In the genomic region with DNA sequence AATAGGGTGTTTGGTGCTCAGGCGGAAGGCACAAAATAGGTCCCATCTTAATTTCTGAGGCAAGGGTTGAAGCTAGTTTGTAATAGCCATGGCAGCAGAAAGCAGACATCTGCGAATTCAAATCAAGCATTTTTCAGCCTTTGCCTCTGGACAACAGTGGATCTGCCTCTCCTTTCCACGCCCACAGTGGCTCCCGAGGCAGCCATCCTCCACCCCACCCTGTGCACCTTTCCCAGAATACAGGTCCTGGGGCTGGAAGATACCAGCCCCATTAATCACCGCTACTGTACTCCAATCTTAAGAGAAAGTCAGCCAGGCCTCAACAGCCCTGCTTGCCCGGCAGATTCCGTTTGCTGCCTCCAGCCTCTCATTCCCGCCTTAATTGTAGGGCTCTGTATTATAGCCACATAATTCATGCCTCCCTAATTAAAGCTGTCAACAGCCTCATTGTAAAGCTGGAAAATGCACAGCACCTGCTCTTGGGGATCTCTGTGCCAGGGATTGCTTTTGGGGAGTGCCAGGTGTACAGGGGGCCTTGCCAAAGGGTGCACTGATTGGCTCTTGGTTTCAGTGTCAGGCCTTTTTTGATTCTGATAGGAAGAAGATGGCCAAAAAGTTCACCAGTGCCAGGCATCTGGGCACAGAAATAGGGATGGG, we compare ENCODE assay signal across 8 mouse cellular contexts. TPM values are rescaled to one million over a fixed set of nuclear protein-coding genes. Genes with fewer than 3 reads are reported as not detected.
DNase-seq lines count a peak whose midpoint lies in the region; ATAC-seq lines count a peak whose summit lies in the region.

No protein-coding gene starts in this region.

- peak overlapping the region; percentile 88 for H3K4me3 ChIP-seq in erythroblast, embryonic 14.5 days (replicated peaks)
- peak overlapping the region; percentile 76 for H3K4me3 ChIP-seq in forebrain, embryonic 13.5 days
- peak overlapping the region; percentile 91; the same call in 1 of the 2 replicates for H3K4me3 ChIP-seq in liver, embryonic 15.5 days (replicated peaks)

- DNase-seq in MN1 (ENCODE audit: low spot score) = peak; percentile 64
- DNase-seq in left cerebral cortex, adult 11 months (ENCODE audit: low spot score) = no peak
- no peak for DNase-seq in adrenal gland, adult 8-10 months
- DNase-seq in thymus, postnatal 4 days = no peak

- H3K27me3 ChIP-seq in erythroblast, embryonic 14.5 days (ENCODE audit: control insufficient read depth) = no peaks in the 10 kb centered on the region
- H3K27me3 ChIP-seq in forebrain, embryonic 13.5 days = no peaks in the 10 kb centered on the region
- H3K27me3 ChIP-seq in liver, embryonic 15.5 days = no peaks in the 10 kb centered on the region

- no peaks in the 10 kb centered on the region for H3K9me3 ChIP-seq in erythroblast, embryonic 14.5 days (ENCODE audit: control insufficient read depth, low read length)
- H3K9me3 ChIP-seq in forebrain, embryonic 13.5 days (replicated peaks) = no peaks in the 10 kb centered on the region
- no peaks in the 10 kb centered on the region for H3K9me3 ChIP-seq in liver, embryonic 15.5 days (replicated peaks)

- H3K4me2 ChIP-seq in forebrain, embryonic 13.5 days = peak overlapping the region; percentile 98
- peak overlapping the region; percentile 99 for H3K4me2 ChIP-seq in liver, embryonic 15.5 days

- peaks cover 42% of the 10 kb centered on the region for H3K36me3 ChIP-seq in erythroblast, embryonic 14.5 days (ENCODE audit: control insufficient read depth)
- peaks cover 26% of the 10 kb centered on the region for H3K36me3 ChIP-seq in forebrain, embryonic 13.5 days (ENCODE audit: poor library complexity, severe bottlenecking)
- H3K36me3 ChIP-seq in liver, embryonic 15.5 days (replicated peaks) = peaks cover 36% of the 10 kb centered on the region

- peak overlapping the region; percentile 97 for H3K9ac ChIP-seq in forebrain, embryonic 13.5 days
- peak overlapping the region; percentile 99 for H3K9ac ChIP-seq in liver, embryonic 15.5 days

- no peak for ATAC-seq in erythroblast, adult 5-6 weeks (replicated peaks; ENCODE audit: low FRiP score, poor library complexity, severe bottlenecking)
- ATAC-seq in forebrain, embryonic 13.5 days = peak; percentile 19
- ATAC-seq in liver, embryonic 15.5 days (ENCODE audit: insufficient read depth) = no peak

- peaks cover 39% of the 10 kb centered on the region for H3K4me1 ChIP-seq in erythroblast, embryonic 14.5 days (ENCODE audit: control insufficient read depth)
- peaks cover 58% of the 10 kb centered on the region for H3K4me1 ChIP-seq in forebrain, embryonic 13.5 days
- peaks cover 35% of the 10 kb centered on the region for H3K4me1 ChIP-seq in liver, embryonic 15.5 days (replicated peaks)

- WGBS in forebrain, embryonic 13.5 days = 33% methylated on average over 8 of the region's 8 CpGs
- 70% methylated on average over 8 of the region's 8 CpGs for WGBS in liver, embryonic 15.5 days (ENCODE audit: insufficient replicate concordance)

- H3K27ac ChIP-seq in forebrain, embryonic 13.5 days = peak overlapping the region; percentile 99
- peak overlapping the region; percentile 98 for H3K27ac ChIP-seq in liver, embryonic 15.5 days (replicated peaks)

RNA-seq across cellular contexts. Expression of a gene that starts 0.8 kb away (rescaled TPM):
- polyA plus RNA-seq in erythroblast, embryonic 14.5 days (2012) = 87.9 and 104 TPM in 2 replicates
- 970 and 984 TPM in 2 replicates for total RNA-seq in erythroblast, adult 5-6 weeks (2015; ENCODE audit: low replicate concordance)
- 403 and 537 TPM in 2 replicates for total RNA-seq in erythroblast, adult 5-6 weeks (2017; ENCODE audit: low replicate concordance)
- 3,166 and 3,367 TPM in 2 replicates for polyA plus RNA-seq in forebrain, embryonic 13.5 days (2015; fragmentation: Nextera tagmentation; extraction: Ambion mirVana)
- 509 and 615 TPM in 2 replicates for polyA plus RNA-seq in liver, embryonic 15.5 days (2015; fragmentation: Nextera tagmentation; extraction: Ambion mirVana)
- 100 to 1,000 TPM; 127 to 139 (median 136) TPM for total RNA-seq in adrenal gland, adult 8-10 months (2022)

RNA-seq across cellular contexts. Expression of a gene that starts 31.5 kb away (rescaled TPM):
- polyA plus RNA-seq in erythroblast, embryonic 14.5 days (2012) = 1.2 and 1.5 TPM in 2 replicates
- 9.6 and 17.3 TPM in 2 replicates for total RNA-seq in erythroblast, adult 5-6 weeks (2015; ENCODE audit: low replicate concordance)
- 6.6 and 12.2 TPM in 2 replicates for total RNA-seq in erythroblast, adult 5-6 weeks (2017; ENCODE audit: low replicate concordance)
- 47.1 and 47.6 TPM in 2 replicates for polyA plus RNA-seq in forebrain, embryonic 13.5 days (2015; fragmentation: Nextera tagmentation; extraction: Ambion mirVana)
- polyA plus RNA-seq in liver, embryonic 15.5 days (2015; fragmentation: Nextera tagmentation; extraction: Ambion mirVana) = 17.1 and 17.5 TPM in 2 replicates
- 10 to 100 TPM; 48.8 to 57.7 (median 57.0) TPM for total RNA-seq in adrenal gland, adult 8-10 months (2022)

RNA-seq across cellular contexts. Expression of a gene that starts 49.4 kb away (rescaled TPM):
- polyA plus RNA-seq in erythroblast, embryonic 14.5 days (2012) = not detected in 2 replicates
- 3.3 TPM in 1 of 2 replicates, not detected in the other for total RNA-seq in erythroblast, adult 5-6 weeks (2015; ENCODE audit: low replicate concordance)
- total RNA-seq in erythroblast, adult 5-6 weeks (2017; ENCODE audit: low replicate concordance) = 6.4 and 8.9 TPM in 2 replicates
- polyA plus RNA-seq in forebrain, embryonic 13.5 days (2015; fragmentation: Nextera tagmentation; extraction: Ambion mirVana) = 0.15 and 0.34 TPM in 2 replicates
- polyA plus RNA-seq in liver, embryonic 15.5 days (2015; fragmentation: Nextera tagmentation; extraction: Ambion mirVana) = 0.91 and 1.5 TPM in 2 replicates
- total RNA-seq in adrenal gland, adult 8-10 months (2022) = not detected
